Mouse (Mus musculus): ENCODE data around the gene Serf2. TPM values are rescaled to one million over a fixed set of nuclear protein-coding genes. Genes with fewer than 3 reads are reported as not detected.
"Not testable (repeated sequence)": the region's sequence is repeated elsewhere in the genome, so short reads cannot be mapped to it uniquely, and the experiment has no call there.

The Serf2 gene
- total RNA-seq, 2 experiments from 2014 or later: 285 to 301 TPM

GRCm38 (mm10) chr2:121445117-121445516, 3.9 kb upstream of the Serf2 start:
- no peak for DNase-seq (ENCODE audit: low spot score in 2 of 2)

DNA sequence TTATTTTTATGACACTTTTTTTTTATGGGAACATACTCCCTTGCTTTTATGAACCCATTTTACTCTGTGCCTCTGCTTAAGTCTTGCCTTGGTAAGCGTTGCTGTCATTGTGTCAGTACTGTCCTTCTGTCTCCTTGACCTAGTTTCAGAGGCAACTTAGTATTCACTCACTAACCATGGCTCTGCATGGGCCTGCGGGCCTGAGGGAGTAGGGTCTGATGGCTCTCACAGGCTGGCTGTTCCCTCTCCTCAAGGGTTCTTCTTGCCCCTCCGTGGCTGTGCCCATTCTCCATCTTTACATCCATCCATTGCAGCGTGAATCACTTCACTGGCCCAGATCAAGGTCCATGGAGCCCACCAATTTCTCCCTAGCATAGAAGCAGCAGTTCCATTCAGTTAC, 2.5 kb upstream of the Serf2 start:
- no peak for DNase-seq (ENCODE audit: low spot score in 2 of 2)

DNA sequence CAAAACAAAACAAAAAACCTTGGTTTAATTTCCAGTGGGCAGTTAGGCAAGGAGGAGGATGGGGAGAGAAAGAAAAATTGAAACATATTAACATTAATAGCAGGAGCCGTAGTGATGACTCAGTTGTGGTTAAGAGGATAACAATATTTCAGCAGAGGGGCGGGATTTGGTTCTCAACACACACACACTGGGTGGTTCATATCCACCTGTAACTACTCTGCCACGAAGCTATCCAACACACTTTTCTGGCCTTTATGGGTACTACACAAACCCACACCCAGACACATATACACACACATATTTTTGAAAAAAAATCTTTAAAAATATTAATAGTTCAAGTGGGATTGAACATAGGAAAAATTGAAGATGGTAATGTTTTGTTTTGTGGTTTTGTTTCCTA, 2.0 kb upstream of the Serf2 start:
- no peak for DNase-seq (ENCODE audit: low spot score in 2 of 2)

GRCm38 (mm10) chr2:121448136-121448535, 859 bp upstream of the Serf2 start:
- DNase-seq (ENCODE audit: low spot score in 2 of 2): no peak

- DNase-seq (ENCODE audit: low spot score in 2 of 2): no peak
Observed at GRCm38 (mm10) chr2:121449545-121450011, 583 bp downstream of the Serf2 start.

DNA sequence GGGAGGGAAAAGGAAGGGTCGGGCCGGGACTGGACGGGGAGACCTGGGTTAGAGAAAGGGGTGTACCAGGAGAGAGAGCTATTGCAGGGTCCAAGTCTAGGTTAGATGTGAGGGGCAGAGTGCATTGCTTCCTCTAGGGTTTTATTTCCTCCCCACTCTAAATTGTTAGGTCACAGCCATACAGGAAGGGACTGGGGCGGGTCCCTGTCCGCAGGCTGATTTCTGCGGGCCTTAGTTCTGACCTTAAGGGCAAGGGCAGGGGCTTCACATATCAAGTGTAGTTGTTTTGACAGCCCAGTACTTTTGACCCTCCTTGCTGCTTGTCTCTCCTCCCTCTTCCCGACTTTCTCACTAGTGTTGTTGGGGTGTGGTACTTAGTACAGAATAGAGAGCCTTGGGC, 1.1 kb downstream of the Serf2 start:
- DNase-seq (ENCODE audit: low spot score in 2 of 2): no peak

DNA sequence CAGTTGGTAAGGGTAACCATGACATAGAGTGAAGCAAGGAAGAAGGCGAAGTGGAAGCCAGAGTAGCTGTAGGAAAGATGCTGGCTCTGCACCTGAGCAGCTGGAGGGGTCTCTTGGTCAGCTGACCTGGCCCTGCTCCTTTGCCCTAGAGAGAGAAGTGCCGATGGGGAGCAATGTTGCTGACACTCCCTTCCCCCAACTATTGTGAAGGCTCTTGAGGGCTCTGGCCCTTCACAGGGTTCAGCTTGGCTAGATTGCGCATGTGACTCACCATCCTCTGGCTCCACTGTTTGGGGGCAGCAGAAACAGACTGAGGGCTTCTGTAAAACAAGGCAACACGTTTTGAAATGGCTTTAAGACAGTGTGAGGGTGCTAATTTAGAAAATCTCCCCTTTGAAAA, 3.4 kb downstream of the Serf2 start:
- DNase-seq (ENCODE audit: low spot score in 2 of 2): no peak

DNA sequence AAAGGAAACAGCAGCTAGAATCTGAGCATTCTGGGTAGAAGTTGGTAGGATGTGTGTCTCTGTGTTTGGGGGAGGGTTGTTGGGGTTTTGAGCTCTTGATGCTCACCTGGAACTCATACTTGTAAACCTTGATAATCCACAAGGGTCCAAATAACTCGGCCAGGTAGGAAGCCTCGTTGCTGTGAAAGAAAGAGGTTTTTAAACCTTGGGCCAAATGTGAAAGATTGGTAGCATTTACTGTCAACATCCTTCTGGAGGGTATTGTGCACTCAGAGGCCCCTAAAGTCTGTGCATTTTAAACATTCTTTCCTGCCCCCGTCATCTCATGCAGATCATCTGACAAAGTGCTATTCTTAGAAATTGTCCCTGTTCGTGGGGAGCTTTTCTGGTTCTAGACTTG, 4.0 kb downstream of the Serf2 start, which contains the start of gene Hypk:
Hypk (plus strand) TSS at position 301 of the 400 bp plus-strand sequence.
- no peak for DNase-seq (ENCODE audit: low spot score in 2 of 2)

GRCm38 (mm10) chr2:121453917-121454316, 4.9 kb downstream of the Serf2 start:
- no peak for DNase-seq (ENCODE audit: low spot score in 2 of 2)

- no peak for DNase-seq (ENCODE audit: low spot score in 2 of 2)
Observed at GRCm38 (mm10) chr2:121455534-121455933, 6.5 kb downstream of the Serf2 start.

DNA sequence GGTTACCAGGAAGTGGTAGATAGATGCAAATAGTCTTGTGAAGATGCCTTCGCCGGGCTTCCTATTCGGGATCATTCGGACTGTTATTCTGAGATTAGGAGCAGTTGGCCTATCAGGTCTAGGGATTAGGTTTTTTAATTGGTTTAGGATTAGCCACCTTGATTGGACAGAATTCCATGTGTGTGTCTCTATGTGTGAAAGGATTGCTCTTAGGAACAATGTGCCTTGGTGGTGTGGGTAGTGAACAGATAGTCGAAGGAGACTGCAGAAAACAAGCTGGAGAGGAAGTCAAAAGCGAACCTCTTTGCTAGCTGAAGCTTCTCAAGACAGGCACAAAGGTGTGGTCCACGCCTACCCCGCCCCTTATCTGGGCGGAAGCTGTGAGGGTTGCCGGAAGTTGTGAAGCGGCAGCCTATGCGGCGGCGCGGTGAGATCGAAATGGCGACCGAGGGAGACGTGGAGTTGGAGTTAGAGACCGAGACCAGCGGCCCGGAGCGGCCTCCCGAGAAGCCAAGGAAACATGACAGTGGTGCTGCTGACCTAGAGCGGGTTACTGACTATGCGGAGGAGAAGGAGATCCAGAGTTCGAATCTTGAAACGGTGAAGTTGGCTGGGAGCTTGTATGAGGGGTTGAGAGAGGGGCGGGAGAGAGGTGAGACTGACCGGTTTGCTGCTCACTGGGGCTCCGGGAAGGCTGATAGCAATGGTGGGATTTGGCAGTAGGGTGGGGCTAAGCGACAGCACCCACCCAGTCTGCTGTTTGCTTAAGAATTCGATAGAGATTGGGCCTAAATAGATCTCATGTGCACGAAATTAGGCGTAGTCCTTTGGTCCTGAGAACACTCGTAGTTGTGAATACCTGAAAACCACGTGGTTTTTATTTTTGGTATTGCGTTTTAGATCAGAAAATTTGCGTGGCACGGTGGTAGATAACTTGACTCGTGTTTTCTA, 8.0 kb downstream of the Serf2 start, which contains the start of gene Serinc4:
Serinc4 (minus strand) TSS at position 90 of the 951 bp plus-strand sequence.
- DNase-seq (ENCODE audit: low spot score in 2 of 2): peak; percentile 68 to 73

GRCm38 (mm10) chr2:121460071-121460470, 11.1 kb downstream of the Serf2 start:
- no peak for DNase-seq (ENCODE audit: low spot score in 2 of 2)

DNA sequence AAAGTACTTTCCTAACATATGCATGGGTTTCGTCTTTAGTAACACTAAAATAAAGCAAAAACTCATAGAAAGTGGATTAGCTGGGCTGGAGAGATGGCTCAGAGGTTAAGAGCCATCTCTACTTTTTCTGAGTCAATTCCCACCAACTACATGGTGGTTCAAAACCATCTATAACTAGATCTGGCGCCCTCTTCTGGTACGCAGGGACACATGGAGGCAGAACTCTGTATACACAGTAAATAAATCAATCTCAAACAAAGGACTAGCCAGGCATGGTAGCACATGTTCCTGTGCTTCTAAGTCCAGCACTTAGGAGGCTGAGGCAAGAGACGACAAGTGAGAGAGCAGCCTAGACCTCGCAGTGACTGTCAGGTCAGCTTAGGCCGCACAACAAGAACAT, 20.0 kb downstream of the Serf2 start:
- not testable (repeated sequence) for DNase-seq (ENCODE audit: low spot score in 2 of 2)

GRCm38 (mm10) chr2:121472783-121473182, 23.8 kb downstream of the Serf2 start:
- not testable (repeated sequence) for DNase-seq (ENCODE audit: low spot score in 2 of 2)

DNA sequence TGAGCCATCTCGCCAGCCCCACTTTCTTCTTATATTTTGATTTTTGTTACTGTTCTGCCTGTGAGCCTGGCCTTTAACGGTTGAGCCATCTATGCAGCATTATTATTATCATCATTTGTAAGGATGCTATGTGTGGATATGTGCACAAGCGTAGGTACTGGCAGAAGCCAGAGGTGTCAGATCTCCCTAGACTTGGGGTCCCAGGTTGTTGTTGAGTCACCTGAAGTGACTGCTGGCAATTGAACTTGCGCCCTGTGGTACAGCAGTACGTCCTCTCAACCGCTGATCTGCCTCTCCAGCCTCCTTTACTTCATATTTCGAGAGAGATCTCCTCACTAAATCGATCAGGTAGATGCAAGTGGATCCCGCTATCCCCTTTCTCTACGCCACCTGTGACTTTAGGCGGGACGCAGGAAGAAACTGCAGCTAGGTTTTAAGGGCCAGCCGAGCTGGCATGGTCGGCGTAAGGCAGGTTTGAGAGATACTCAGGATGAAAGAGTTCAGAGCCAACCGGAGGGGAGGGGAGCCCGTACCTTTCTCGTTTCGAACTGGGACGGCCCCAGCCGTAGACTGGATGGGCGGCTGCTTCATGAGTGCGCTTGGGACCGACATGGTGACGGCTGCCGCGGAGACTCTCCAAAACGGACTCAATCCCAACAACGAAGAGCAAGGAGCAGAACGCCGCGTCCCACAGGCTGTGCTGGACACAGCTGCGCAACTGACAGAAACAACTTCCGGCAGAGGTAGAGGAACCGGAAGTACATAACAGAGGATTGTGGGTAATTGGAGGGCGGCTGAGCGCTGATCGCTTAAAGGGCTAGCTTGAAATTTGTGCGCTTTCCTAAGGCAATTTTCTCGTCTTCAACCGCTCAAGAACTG, 24.5 kb downstream of the Serf2 start, which contains the start of gene Mfap1b:
Mfap1b (minus strand) TSS at position 767 of the 879 bp plus-strand sequence.
- DNase-seq (ENCODE audit: low spot score in 2 of 2): peak in 1 of 2 experiments; percentile 49

DNA sequence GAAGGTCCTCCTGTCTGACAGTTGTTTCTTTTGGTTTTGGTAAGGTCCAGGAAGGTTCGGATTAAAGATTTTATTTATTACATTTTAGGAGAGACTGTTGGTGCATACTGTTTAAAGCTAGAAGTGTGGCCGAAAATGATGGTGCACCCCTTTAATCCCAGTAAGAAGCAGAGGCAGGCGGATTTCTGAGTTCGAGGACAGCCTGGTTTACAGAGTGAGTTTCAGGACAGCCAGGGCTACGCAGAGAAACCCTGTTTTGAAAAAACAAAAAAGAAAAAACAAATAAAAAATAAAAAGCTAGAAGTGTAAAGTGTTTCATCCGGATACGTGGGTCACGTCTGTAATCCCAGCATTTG, 25.2 kb downstream of the Serf2 start:
- DNase-seq (ENCODE audit: low spot score in 2 of 2): no peak

DNA sequence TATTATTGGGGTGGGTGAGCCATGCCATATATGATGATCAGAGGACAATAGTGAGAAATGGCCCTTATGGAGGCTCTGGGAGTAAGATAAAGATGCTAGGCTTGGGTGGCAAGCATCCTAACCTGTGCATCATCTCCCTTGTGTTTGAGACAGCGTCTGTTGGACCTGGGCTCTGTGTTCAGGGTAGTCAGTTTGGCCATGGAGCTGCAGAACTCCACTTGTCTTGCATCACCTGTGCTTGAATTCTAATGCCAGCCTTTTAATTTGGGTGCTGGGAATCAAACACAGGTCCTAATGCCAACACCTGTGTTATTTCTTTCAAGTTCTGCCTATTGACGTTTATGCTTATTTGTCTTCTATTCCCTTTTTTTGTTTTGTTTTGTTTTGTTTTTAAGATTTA, 26.3 kb downstream of the Serf2 start:
- not testable (repeated sequence) for DNase-seq (ENCODE audit: low spot score in 2 of 2)

DNA sequence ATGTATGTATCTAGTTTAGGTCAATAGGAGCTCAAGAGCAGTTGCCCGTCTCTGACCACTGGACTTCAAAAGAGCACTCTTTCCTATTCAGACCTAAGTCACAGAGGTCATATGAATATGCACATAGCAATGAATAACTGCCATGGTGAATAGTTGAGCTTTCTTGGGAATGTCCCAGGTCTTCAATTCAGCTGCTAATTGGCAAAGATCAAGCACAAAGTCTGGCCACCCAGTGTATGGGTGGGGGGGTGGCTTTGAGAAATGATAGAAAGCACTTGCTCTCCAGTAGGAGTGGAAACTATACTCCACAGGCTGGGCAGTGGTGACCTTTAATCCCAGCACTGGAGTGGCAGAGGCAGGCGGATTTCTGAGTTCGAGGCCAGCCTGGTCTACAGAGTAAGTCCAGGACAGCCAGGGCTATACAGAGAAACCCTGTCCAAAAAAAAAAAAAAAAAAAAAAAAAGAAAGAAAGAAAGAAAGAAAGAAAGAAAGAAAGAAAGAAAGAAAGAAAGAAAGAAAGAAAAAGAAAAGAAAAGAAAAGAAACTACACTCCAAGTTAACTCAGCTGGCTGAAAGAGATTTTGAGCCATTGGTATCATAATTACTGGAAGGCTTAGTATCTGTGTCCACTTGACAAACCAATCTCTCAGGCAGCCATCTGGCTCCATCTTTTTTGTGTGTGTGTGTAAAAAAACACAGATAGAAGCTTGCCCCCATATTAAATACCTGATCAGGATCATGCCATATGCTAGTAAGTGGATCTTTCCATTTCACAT, 28.7 kb downstream of the Serf2 start:
- no peak for DNase-seq (ENCODE audit: low spot score in 2 of 2)

DNA sequence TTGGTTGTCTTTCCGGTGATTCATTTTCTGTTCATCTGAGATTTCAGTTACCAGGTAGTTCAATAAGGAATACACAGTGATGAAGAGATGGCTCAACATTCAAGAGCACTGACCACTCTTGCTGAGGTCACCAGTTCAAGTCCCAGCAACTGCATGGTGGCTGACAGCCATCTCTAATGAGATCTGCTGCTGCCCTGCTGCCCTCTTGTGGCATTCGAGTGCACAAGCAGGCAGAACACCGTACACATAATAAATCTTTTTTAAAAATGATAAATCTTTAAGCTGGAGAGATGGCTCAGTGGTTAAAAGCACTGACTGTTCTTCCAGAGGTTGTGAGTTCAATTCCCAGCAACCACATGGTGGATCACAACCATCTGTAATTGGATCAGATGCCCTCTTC, 31.5 kb downstream of the Serf2 start:
- DNase-seq (ENCODE audit: low spot score in 2 of 2): no peak

GRCm38 (mm10) chr2:121480916-121481315, 31.9 kb downstream of the Serf2 start:
- DNase-seq (ENCODE audit: low spot score in 2 of 2): not testable (repeated sequence)

GRCm38 (mm10) chr2:121483576-121483975, 34.6 kb downstream of the Serf2 start:
- DNase-seq (ENCODE audit: low spot score in 2 of 2): no peak
